Mouse (Mus musculus): ENCODE measurements around the gene Ryr3. TPM values are rescaled to one million over a fixed set of nuclear protein-coding genes. Genes with fewer than 3 reads are reported as not detected.

Gene Ryr3
- polyA plus RNA-seq, 1 experiment from 2014 or later: 1.5 TPM

GRCm38 (mm10) chr2:112799995-112800353 lies 416.9 kb downstream of the Ryr3 start:
- H3K27me3 ChIP-seq (replicated peaks; ENCODE audit: control insufficient read depth, insufficient read depth, low read length): no peaks in the 10 kb centered on the region
- no peak overlapping the region for H3K4me2 ChIP-seq (ENCODE audit: low read depth, low read length)
- ATAC-seq: peak; percentile 52; the same call in 1 of the 2 replicates
- WGBS: 10% methylated on average over 8 of the region's 8 CpGs
- H3K9ac ChIP-seq (ENCODE audit: low read depth, low read length): no peak overlapping the region
- H3K4me1 ChIP-seq (ENCODE audit: control insufficient read depth, insufficient read depth, low read length): no peaks in the 10 kb centered on the region
- H3K36me3 ChIP-seq (ENCODE audit: control insufficient read depth, insufficient read depth, low read length): no peaks in the 10 kb centered on the region
- no peak overlapping the region for H3K4me3 ChIP-seq (ENCODE audit: low read length)
- H3K27ac ChIP-seq (ENCODE audit: low read length): no peak overlapping the region
- H3K9me3 ChIP-seq (ENCODE audit: control insufficient read depth, low read length): no peaks in the 10 kb centered on the region

DNA sequence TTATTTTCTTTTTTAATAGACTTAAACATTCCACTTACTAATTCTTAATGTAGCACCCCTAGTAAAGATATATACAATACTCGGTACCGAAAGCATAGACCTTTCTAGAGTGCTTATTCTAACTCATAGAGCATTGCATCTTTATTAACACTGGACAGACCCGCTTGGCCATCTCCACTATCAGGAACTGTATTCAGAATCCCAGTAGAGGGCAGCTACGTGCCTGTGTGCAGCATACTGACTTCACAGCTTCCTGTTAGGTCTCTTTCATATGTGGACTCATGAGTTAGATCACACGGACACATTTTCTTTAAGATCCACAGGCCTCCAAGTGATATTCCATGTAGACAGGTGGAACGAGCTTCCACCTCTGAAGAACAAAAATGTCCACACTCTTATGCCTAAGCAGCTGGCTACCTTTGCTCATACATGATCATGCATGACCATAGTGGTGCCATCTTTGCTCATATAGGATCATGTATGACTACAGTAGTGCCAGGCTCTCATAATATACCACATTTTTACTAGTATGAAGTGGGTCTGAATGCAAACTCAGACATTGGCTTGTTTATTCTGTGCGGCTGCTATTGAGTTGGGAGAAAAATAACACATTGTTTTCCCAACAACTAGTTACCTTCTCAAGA lies 417.4 kb downstream of the Ryr3 start:
- no peaks in the 10 kb centered on the region for H3K36me3 ChIP-seq (ENCODE audit: control insufficient read depth, insufficient read depth, low read length)
- H3K4me3 ChIP-seq (ENCODE audit: low read length): no peak overlapping the region
- WGBS: 84% methylated on average over 7 of the region's 7 CpGs
- no peak for ATAC-seq
- no peak overlapping the region for H3K9ac ChIP-seq (ENCODE audit: low read depth, low read length)
- no peak overlapping the region for H3K27ac ChIP-seq (ENCODE audit: low read length)
- no peaks in the 10 kb centered on the region for H3K9me3 ChIP-seq (ENCODE audit: control insufficient read depth, low read length)
- H3K4me2 ChIP-seq (ENCODE audit: low read depth, low read length): no peak overlapping the region
- no peaks in the 10 kb centered on the region for H3K4me1 ChIP-seq (ENCODE audit: control insufficient read depth, insufficient read depth, low read length)
- no peaks in the 10 kb centered on the region for H3K27me3 ChIP-seq (replicated peaks; ENCODE audit: control insufficient read depth, insufficient read depth, low read length)

GRCm38 (mm10) chr2:112781631-112782030 lies 435.3 kb downstream of the Ryr3 start:
- Histone ChIP-seq H3K4me1 (ENCODE audit: control insufficient read depth, insufficient read depth, low read length) (peaks cover 3% of the 10 kb centered on the region; the same call in 1 of the 2 replicates), H3K27me3 (replicated peaks; ENCODE audit: control insufficient read depth, insufficient read depth, low read length) (no peaks in the 10 kb centered on the region), H3K27ac (ENCODE audit: low read length) (no peak overlapping the region), H3K4me3 (ENCODE audit: low read length) (no peak overlapping the region), H3K36me3 (ENCODE audit: control insufficient read depth, insufficient read depth, low read length) (no peaks in the 10 kb centered on the region), H3K9ac (ENCODE audit: low read depth, low read length) (no peak overlapping the region), H3K9me3 (ENCODE audit: control insufficient read depth, low read length) (no peaks in the 10 kb centered on the region), H3K4me2 (ENCODE audit: low read depth, low read length) (no peak overlapping the region)
- WGBS: 24% methylated on average over 2 of the region's 2 CpGs
- peak; percentile 60 for ATAC-seq

DNA sequence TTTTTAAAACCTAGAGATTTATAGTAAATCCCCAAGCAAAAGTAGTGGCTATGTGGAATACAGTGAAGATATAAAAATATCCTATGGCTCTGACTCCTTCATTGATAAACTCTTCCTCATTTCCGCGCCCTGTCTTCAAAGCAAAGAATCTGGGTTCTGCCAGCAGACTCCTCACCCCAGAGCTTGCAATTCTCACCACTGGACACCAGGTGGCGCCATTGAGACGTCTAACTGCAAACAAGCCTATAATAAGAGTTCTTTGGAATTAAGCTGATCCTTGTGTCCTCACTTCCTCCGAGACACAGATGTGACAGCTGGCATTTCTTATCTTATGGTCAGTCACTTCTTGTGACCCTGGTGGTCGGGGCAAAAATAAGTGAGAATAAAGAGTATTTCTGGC lies 442.1 kb downstream of the Ryr3 start:
- H3K27me3 ChIP-seq (replicated peaks; ENCODE audit: control insufficient read depth, insufficient read depth, low read length): no peaks in the 10 kb centered on the region
- no peak overlapping the region for H3K4me2 ChIP-seq (ENCODE audit: low read depth, low read length)
- H3K36me3 ChIP-seq (ENCODE audit: control insufficient read depth, insufficient read depth, low read length): no peaks in the 10 kb centered on the region
- no peak for ATAC-seq
- H3K9ac ChIP-seq (ENCODE audit: low read depth, low read length): no peak overlapping the region
- 19% methylated on average over 6 of the region's 6 CpGs for WGBS
- no peaks in the 10 kb centered on the region for H3K4me1 ChIP-seq (ENCODE audit: control insufficient read depth, insufficient read depth, low read length)
- H3K27ac ChIP-seq (ENCODE audit: low read length): no peak overlapping the region
- no peaks in the 10 kb centered on the region for H3K9me3 ChIP-seq (ENCODE audit: control insufficient read depth, low read length)
- no peak overlapping the region for H3K4me3 ChIP-seq (ENCODE audit: low read length)

DNA sequence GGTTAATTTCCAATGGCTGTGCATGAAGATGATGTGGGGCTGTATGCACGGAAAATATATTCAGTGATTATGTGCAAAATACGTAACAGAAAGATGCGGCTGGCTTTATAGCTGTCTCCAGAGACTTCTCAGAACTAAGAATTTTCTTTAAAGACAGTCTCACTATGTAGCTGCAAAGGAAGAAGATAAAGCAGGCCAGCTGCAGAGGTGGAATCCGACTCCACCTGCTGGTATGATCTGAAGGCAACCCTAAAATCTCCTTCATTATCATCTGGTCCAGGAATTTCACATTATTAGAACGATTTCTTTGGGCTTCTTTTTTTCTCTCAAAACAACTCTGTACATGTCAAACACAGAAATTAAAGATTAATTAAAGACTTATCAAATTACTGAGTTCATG lies 449.2 kb downstream of the Ryr3 start:
- no peak overlapping the region for H3K4me2 ChIP-seq (ENCODE audit: low read depth, low read length)
- no peaks in the 10 kb centered on the region for H3K36me3 ChIP-seq (ENCODE audit: control insufficient read depth, insufficient read depth, low read length)
- no peak for ATAC-seq

DNA sequence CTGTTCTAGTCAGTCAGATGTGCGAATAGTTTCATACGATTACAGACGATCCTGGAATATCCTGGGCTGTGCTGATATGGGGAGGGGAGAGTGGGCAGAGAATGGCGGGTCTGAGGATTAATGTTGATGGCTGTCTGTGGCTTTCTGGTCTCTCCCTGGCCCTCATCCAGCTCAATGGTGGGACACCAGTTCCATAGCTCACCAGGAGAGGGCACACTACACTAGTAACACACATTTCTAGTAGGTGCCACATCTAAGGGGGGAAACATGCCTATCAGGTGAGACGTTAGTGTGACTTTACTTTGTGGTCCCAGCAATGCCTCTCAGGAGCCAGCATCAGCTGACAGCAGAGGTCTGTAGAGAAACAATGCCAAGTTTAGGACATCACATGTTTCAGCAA lies 451.9 kb downstream of the Ryr3 start:
- Histone ChIP-seq H3K4me3 (ENCODE audit: low read length) (no peak overlapping the region), H3K4me2 (ENCODE audit: low read depth, low read length) (no peak overlapping the region), H3K9ac (ENCODE audit: low read depth, low read length) (no peak overlapping the region), H3K36me3 (ENCODE audit: control insufficient read depth, insufficient read depth, low read length) (no peaks in the 10 kb centered on the region), H3K27ac (ENCODE audit: low read length) (no peak overlapping the region), H3K27me3 (replicated peaks; ENCODE audit: control insufficient read depth, insufficient read depth, low read length) (no peaks in the 10 kb centered on the region), H3K9me3 (ENCODE audit: control insufficient read depth, low read length) (no peaks in the 10 kb centered on the region), H3K4me1 (ENCODE audit: control insufficient read depth, insufficient read depth, low read length) (no peaks in the 10 kb centered on the region)
- no peak for ATAC-seq
- WGBS: 62% methylated on average over 5 of the region's 5 CpGs

More for the DNA sequence above, 449.2 kb downstream of the Ryr3 start:
- no peak overlapping the region for H3K9ac ChIP-seq (ENCODE audit: low read depth, low read length)
- H3K27me3 ChIP-seq (replicated peaks; ENCODE audit: control insufficient read depth, insufficient read depth, low read length): no peaks in the 10 kb centered on the region
- no peak overlapping the region for H3K4me3 ChIP-seq (ENCODE audit: low read length)
- 62% methylated on average over 5 of the region's 5 CpGs for WGBS
- H3K9me3 ChIP-seq (ENCODE audit: control insufficient read depth, low read length): no peaks in the 10 kb centered on the region
- no peaks in the 10 kb centered on the region for H3K4me1 ChIP-seq (ENCODE audit: control insufficient read depth, insufficient read depth, low read length)
- no peak overlapping the region for H3K27ac ChIP-seq (ENCODE audit: low read length)

DNA sequence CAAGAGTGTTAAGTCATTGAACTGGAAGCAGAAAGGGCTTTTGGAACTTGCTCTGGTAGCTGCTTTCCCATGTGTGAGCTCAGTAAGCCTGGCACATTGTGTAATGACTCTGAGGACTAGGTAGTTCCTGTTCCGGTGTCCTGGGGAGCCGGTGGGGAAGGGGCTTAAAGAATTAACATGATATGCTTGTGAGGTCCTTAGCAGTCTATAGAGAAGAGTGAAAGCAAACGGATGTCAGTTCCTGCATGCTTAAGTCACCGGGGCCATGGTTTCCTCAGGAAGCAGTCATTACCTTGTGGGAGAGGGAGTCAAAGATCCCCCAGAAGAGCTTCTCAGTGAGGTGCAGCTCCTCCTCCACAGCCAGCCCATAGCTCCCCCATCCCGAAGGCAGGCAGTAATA lies 452.6 kb downstream of the Ryr3 start:
- no peak overlapping the region for H3K4me3 ChIP-seq (ENCODE audit: low read length)
- H3K9ac ChIP-seq (ENCODE audit: low read depth, low read length): no peak overlapping the region
- no peaks in the 10 kb centered on the region for H3K4me1 ChIP-seq (ENCODE audit: control insufficient read depth, insufficient read depth, low read length)
- H3K27me3 ChIP-seq (replicated peaks; ENCODE audit: control insufficient read depth, insufficient read depth, low read length): no peaks in the 10 kb centered on the region
- no peak overlapping the region for H3K27ac ChIP-seq (ENCODE audit: low read length)
- WGBS: 62% methylated on average over 5 of the region's 5 CpGs
- H3K36me3 ChIP-seq (ENCODE audit: control insufficient read depth, insufficient read depth, low read length): no peaks in the 10 kb centered on the region
- no peaks in the 10 kb centered on the region for H3K9me3 ChIP-seq (ENCODE audit: control insufficient read depth, low read length)
- no peak for ATAC-seq
- no peak overlapping the region for H3K4me2 ChIP-seq (ENCODE audit: low read depth, low read length)

GRCm38 (mm10) chr2:112762006-112762405 lies 454.9 kb downstream of the Ryr3 start:
- no peaks in the 10 kb centered on the region for H3K4me1 ChIP-seq (ENCODE audit: control insufficient read depth, insufficient read depth, low read length)
- H3K27ac ChIP-seq (ENCODE audit: low read length): no peak overlapping the region
- no peaks in the 10 kb centered on the region for H3K27me3 ChIP-seq (replicated peaks; ENCODE audit: control insufficient read depth, insufficient read depth, low read length)
- no peaks in the 10 kb centered on the region for H3K36me3 ChIP-seq (ENCODE audit: control insufficient read depth, insufficient read depth, low read length)
- H3K4me2 ChIP-seq (ENCODE audit: low read depth, low read length): no peak overlapping the region
- no peak overlapping the region for H3K4me3 ChIP-seq (ENCODE audit: low read length)
- WGBS: 76% methylated on average over 2 of the region's 2 CpGs
- ATAC-seq: no peak
- no peaks in the 10 kb centered on the region for H3K9me3 ChIP-seq (ENCODE audit: control insufficient read depth, low read length)
- no peak overlapping the region for H3K9ac ChIP-seq (ENCODE audit: low read depth, low read length)

- no peak overlapping the region for H3K4me2 ChIP-seq (ENCODE audit: low read depth, low read length)
- no peak overlapping the region for H3K4me3 ChIP-seq (ENCODE audit: low read length)
- no peaks in the 10 kb centered on the region for H3K9me3 ChIP-seq (ENCODE audit: control insufficient read depth, low read length)
- H3K9ac ChIP-seq (ENCODE audit: low read depth, low read length): no peak overlapping the region
- H3K36me3 ChIP-seq (ENCODE audit: control insufficient read depth, insufficient read depth, low read length): no peaks in the 10 kb centered on the region
- ATAC-seq: no peak
- H3K27me3 ChIP-seq (replicated peaks; ENCODE audit: control insufficient read depth, insufficient read depth, low read length): no peaks in the 10 kb centered on the region
- H3K4me1 ChIP-seq (ENCODE audit: control insufficient read depth, insufficient read depth, low read length): no peaks in the 10 kb centered on the region
- H3K27ac ChIP-seq (ENCODE audit: low read length): no peak overlapping the region
- WGBS: 71% methylated on average over 6 of the region's 6 CpGs
These were observed 455.5 kb downstream of the Ryr3 start for GRCm38 (mm10) chr2:112761196-112761913.

All from intestine, embryonic 16.5 days (tissue).